Mouse (Mus musculus) CH12.LX (cell line): ENCODE data around the gene Gm17349. TPM values are rescaled to one million over a fixed set of nuclear protein-coding genes. Genes with fewer than 3 reads are reported as not detected.

ENCODE experiments used
- DNase-seq: peaks from one replicate; pipeline ENCODE4 v3.0.0-alpha.2; 2013; ENCODE audit errors: extremely low read depth
- H3K27ac ChIP-seq: 2 replicates; pipeline ENCODE4 v1.5.1; 2012; ENCODE audit warnings: low read depth, mild to moderate bottlenecking, control low read depth, moderate library complexity; ENCODE audit not compliant: insufficient read depth
- H3K27me3 ChIP-seq: replicated peaks from 2 replicates; pipeline ENCODE3; 2012; ENCODE audit warnings: inconsistent platforms
- H3K36me3 ChIP-seq, 2 experiments: replicated peaks in 1 of 2; 2 replicates each; pipeline versions ENCODE3 to v1.6.1; 2012; ENCODE audit warnings: inconsistent platforms in 1 of 2, low read length in 1 of 2, mild to moderate bottlenecking in 1 of 2, mixed read lengths in 1 of 2, moderate library complexity in 1 of 2; ENCODE audit not compliant: control insufficient read depth in 1 of 2, insufficient read depth in 1 of 2
- H3K4me1 ChIP-seq, 2 experiments: 2 replicates each; pipeline ENCODE4 v1.6.1; 2012; ENCODE audit warnings: inconsistent platforms in 1 of 2, moderate library complexity in 1 of 2; ENCODE audit not compliant: insufficient read depth in 2 of 2, control insufficient read depth in 1 of 2
- H3K4me2 ChIP-seq: 2 replicates; pipeline ENCODE4 v1.6.1; 2012; ENCODE audit warnings: low read depth, mild to moderate bottlenecking, control low read depth; ENCODE audit not compliant: poor library complexity, insufficient read depth, severe bottlenecking
- H3K4me3 ChIP-seq, 3 experiments: fragments of 150-350 bp in 1 of 3; sonication (generic) in 1 of 3; replicated peaks in 1 of 3; 2 replicates each; pipeline versions ENCODE3 to v1.5.1; 2011 to 2012; ENCODE audit warnings: low read depth in 2 of 3, low read length in 2 of 3, mild to moderate bottlenecking in 2 of 3, moderate library complexity in 2 of 3, control low read depth in 1 of 3, improper control_type of control experiment in 1 of 3, inconsistent platforms in 1 of 3, mixed read lengths in 1 of 3; ENCODE audit not compliant: poor library complexity in 1 of 3
- H3K79me2 ChIP-seq: replicated peaks from 2 replicates; pipeline ENCODE4 v1.6.1; 2012; ENCODE audit warnings: mild to moderate bottlenecking, moderate library complexity; ENCODE audit not compliant: control insufficient read depth, poor library complexity, insufficient read depth, severe bottlenecking; ENCODE audit errors: extremely low read depth
- H3K9ac ChIP-seq: 2 replicates; pipeline ENCODE4 v1.6.1; 2012; ENCODE audit warnings: low read depth, mild to moderate bottlenecking, control low read depth, moderate library complexity; ENCODE audit not compliant: insufficient read depth
- H3K9me3 ChIP-seq: replicated peaks from 2 replicates; pipeline ENCODE3; 2012; ENCODE audit warnings: low read length, inconsistent platforms, mixed read lengths
- BHLHE40 ChIP-seq: IDR thresholded peaks from 2 replicates; pipeline ENCODE4 v1.6.1; 2011; ENCODE audit warnings: mild to moderate bottlenecking, low read depth, low read length, improper control_type of control experiment
- CHD2 ChIP-seq: IDR thresholded peaks from 2 replicates; pipeline ENCODE4 v1.6.1; 2011; ENCODE audit warnings: low read length, improper control_type of control experiment
- CTCF ChIP-seq, 2 experiments: IDR thresholded peaks in 1 of 2; conservative IDR thresholded peaks in 1 of 2; 2 replicates each; pipeline ENCODE4 v1.5.1; 2011 to 2012; ENCODE audit warnings: low read depth in 2 of 2, low read length in 2 of 2, improper control_type of control experiment in 1 of 2, inconsistent platforms in 1 of 2, mild to moderate bottlenecking in 1 of 2, moderate library complexity in 1 of 2
- HCFC1 ChIP-seq: IDR thresholded peaks from 2 replicates; pipeline ENCODE4 v1.6.1; 2012; ENCODE audit warnings: low read depth, mild to moderate bottlenecking, inconsistent platforms, low read length, improper control_type of control experiment
- JUN ChIP-seq: IDR thresholded peaks from 2 replicates; pipeline ENCODE4 v1.6.1; 2011; ENCODE audit warnings: low read depth, mild to moderate bottlenecking, low read length, improper control_type of control experiment, moderate library complexity; ENCODE audit not compliant: insufficient read depth
- JUND ChIP-seq: conservative IDR thresholded peaks from 2 replicates; pipeline ENCODE4 v1.6.1; 2011; ENCODE audit warnings: low read depth, low read length, improper control_type of control experiment
- MAFK ChIP-seq: IDR thresholded peaks from 2 replicates; pipeline ENCODE4 v1.6.1; 2011; ENCODE audit warnings: low read length, improper control_type of control experiment; ENCODE audit not compliant: insufficient replicate concordance
- MAX ChIP-seq: IDR thresholded peaks from 2 replicates; pipeline ENCODE4 v1.6.1; 2011; ENCODE audit warnings: low read length, improper control_type of control experiment
- MAZ ChIP-seq: IDR thresholded peaks from 2 replicates; pipeline ENCODE4 v1.6.1; 2012; ENCODE audit warnings: low read depth, mild to moderate bottlenecking, inconsistent platforms, low read length, improper control_type of control experiment, moderate library complexity
- MEF2A ChIP-seq: IDR thresholded peaks from 2 replicates; pipeline ENCODE4 v1.6.1; 2014; ENCODE audit warnings: low read depth, mild to moderate bottlenecking, inconsistent platforms, low read length, improper control_type of control experiment, borderline replicate concordance
- NELFE ChIP-seq: IDR thresholded peaks from 2 replicates; pipeline ENCODE4 v1.6.1; 2011; ENCODE audit warnings: low read depth, low read length, improper control_type of control experiment
- NRF1 ChIP-seq: IDR thresholded peaks from 2 replicates; pipeline ENCODE4 v1.6.1; 2014; ENCODE audit warnings: low read depth, mild to moderate bottlenecking, inconsistent platforms, low read length, improper control_type of control experiment, moderate library complexity
- PAX5 ChIP-seq: IDR thresholded peaks from 2 replicates; pipeline ENCODE4 v1.6.1; 2012; ENCODE audit warnings: low read length, inconsistent platforms, mixed read lengths
- POLR2A ChIP-seq: IDR thresholded peaks from 2 replicates; pipeline ENCODE4 v1.6.1; 2011; ENCODE audit warnings: low read depth, mild to moderate bottlenecking, improper control_type of control experiment, low read length
- POLR2AphosphoS2 ChIP-seq: IDR thresholded peaks from 2 replicates; pipeline ENCODE4 v1.6.1; 2011; ENCODE audit warnings: low read depth, low read length, improper control_type of control experiment
- RAD21 ChIP-seq: IDR thresholded peaks from 2 replicates; pipeline ENCODE4 v1.6.1; 2011; ENCODE audit warnings: low read depth, mild to moderate bottlenecking, low read length, improper control_type of control experiment, moderate library complexity
- RCOR1 ChIP-seq: conservative IDR thresholded peaks from 2 replicates; pipeline ENCODE4 v1.6.1; 2012; ENCODE audit warnings: low read depth, mild to moderate bottlenecking, inconsistent platforms, low read length, improper control_type of control experiment
- SMC3 ChIP-seq: IDR thresholded peaks from 2 replicates; pipeline ENCODE4 v1.6.1; 2011; ENCODE audit warnings: low read depth, low read length, improper control_type of control experiment
- UBTF ChIP-seq: IDR thresholded peaks from 2 replicates; pipeline ENCODE4 v1.6.1; 2012; ENCODE audit warnings: low read depth, mild to moderate bottlenecking, inconsistent platforms, low read length, improper control_type of control experiment, moderate library complexity
- USF1 ChIP-seq: IDR thresholded peaks from 2 replicates; pipeline ENCODE4 v1.6.1; 2014; ENCODE audit warnings: low read depth, mild to moderate bottlenecking, inconsistent platforms, low read length, improper control_type of control experiment
- USF2 ChIP-seq: conservative IDR thresholded peaks from 2 replicates; pipeline ENCODE4 v1.6.1; 2011; ENCODE audit warnings: low read depth, low read length, improper control_type of control experiment
- ZC3H11A ChIP-seq: IDR thresholded peaks from 2 replicates; pipeline ENCODE4 v1.6.1; 2012; ENCODE audit warnings: low read depth, mild to moderate bottlenecking, inconsistent platforms, low read length, improper control_type of control experiment
- ZKSCAN1 ChIP-seq: IDR thresholded peaks from 2 replicates; pipeline ENCODE4 v1.6.1; 2012; ENCODE audit warnings: low read depth, inconsistent platforms, low read length, improper control_type of control experiment, borderline replicate concordance
- dilution Hi-C: fragments of 300-500 bp; cut with MboI; formaldehyde crosslinking; loops from 2 replicates; pipeline ENCODE4 v1.14.3; 2020; ENCODE audit warnings: low sequenced_read_pairs; ENCODE audit not compliant: extremely low pct_unique_long_range_greater_than_20kb, extremely low pct_ligation_motif_present
- in situ Hi-C: fragments of 300-500 bp; cut with MboI; formaldehyde crosslinking; loops from 3 replicates; pipeline ENCODE4 v1.14.3; 2019; ENCODE audit warnings: low sequenced_read_pairs, low pct_ligation_motif_present, low pct_unique_long_range_greater_than_20kb, mixed read lengths
- polyA plus RNA-seq: library from polyadenylated mRNA; unstranded; fragments of >175 nt; gene quantifications from 2 replicates; pipeline ENCODE4 v1.2.1, GENCODE M21; 2012; ENCODE audit warnings: low read depth; ENCODE audit not compliant: insufficient read length
- total RNA-seq, 2 experiments: library from RNA; depleted of rRNA; stranded (reverse); fragments of 300-350 nt in 1 of 2; fragments of >200 nt in 1 of 2; gene quantifications; 2 replicates each; pipeline ENCODE4 v1.2.3; 2012 to 2014

Gene Gm17349
- total and polyA plus RNA-seq, 3 experiments, result 2.1 TPM; not detected in 2

DNA sequence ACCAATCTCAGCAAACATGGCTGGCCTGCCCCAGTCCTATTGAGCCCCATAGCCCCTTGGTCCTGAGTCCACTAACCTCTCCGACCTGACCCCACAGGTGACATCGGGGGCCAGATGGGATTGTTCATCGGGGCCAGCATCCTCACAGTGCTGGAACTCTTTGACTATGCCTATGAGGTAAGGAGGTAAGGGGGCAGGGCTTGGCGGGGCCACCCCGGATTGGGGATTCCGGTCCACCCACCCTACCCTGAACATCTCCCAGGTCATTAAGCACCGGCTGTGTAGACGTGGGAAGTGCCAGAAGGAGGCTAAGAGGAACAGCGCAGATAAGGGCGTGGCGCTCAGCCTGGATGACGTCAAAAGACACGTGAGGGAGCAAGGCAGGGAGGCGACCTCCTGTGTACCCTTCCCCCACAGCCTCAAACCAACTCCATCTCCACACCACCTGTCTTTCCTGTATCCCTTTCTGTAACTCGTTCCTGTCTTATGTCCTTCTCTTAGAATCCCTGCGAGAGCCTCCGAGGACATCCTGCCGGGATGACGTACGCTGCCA, 6.7 kb downstream of the Gm17349 start:
- in situ Hi-C loops, result no loop called here
- dilution Hi-C loops, result no loop called here

GRCm38 (mm10) chr15:99697309-99697708, 8.0 kb downstream of the Gm17349 start:
- H3K4me1 ChIP-seq, result peaks cover 13 to 14% of the 10 kb centered on the region in 2 experiments
- no peak overlapping the region for H3K27ac ChIP-seq
- peaks cover 0 to 1% of the 10 kb centered on the region in 2 experiments for H3K36me3 ChIP-seq
- DNase-seq, result no peak
- dilution Hi-C loops, result no loop called here
- in situ Hi-C loops, result no loop called here
- peaks cover 55% of the 10 kb centered on the region for H3K27me3 ChIP-seq
- no peaks in the 10 kb centered on the region for H3K79me2 ChIP-seq
- TF ChIP-seq CTCF (conservative IDR thresholded peaks at IDR 0.05 in 1 of 2, IDR thresholded peaks at IDR 0.05 in 1 of 2; ENCODE audit: low read depth in 2 of 2, low read length in 2 of 2), result no peak
- no peak for TF ChIP-seq JUND
- no peak for TF ChIP-seq USF2
- no peak for TF ChIP-seq MAFK
- no peak for TF ChIP-seq NRF1
- TF ChIP-seq SMC3, result no peak
- TF ChIP-seq MAZ, result no peak
- TF ChIP-seq MAX, result no peak
- no peak for TF ChIP-seq CHD2
- no peak for TF ChIP-seq POLR2AphosphoS2
- no peak for TF ChIP-seq ZC3H11A
- TF ChIP-seq RAD21, result no peak
- no peak for TF ChIP-seq MEF2A
- TF ChIP-seq HCFC1, result no peak
- TF ChIP-seq NELFE, result no peak
- no peak for TF ChIP-seq JUN
- no peak for TF ChIP-seq UBTF
- TF ChIP-seq PAX5, result no peak
- no peak for TF ChIP-seq RCOR1
- TF ChIP-seq USF1, result no peak
- H3K9me3 ChIP-seq, result no peaks in the 10 kb centered on the region
- H3K9ac ChIP-seq, result no peak overlapping the region
- no peak overlapping the region for H3K4me3 ChIP-seq
- H3K4me2 ChIP-seq, result no peak overlapping the region

More for the DNA sequence above, 6.7 kb downstream of the Gm17349 start:
- H3K9ac ChIP-seq, result no peak overlapping the region
- H3K4me1 ChIP-seq, result peaks cover 17 to 26% of the 10 kb centered on the region in 2 experiments
- H3K4me2 ChIP-seq, result no peak overlapping the region
- H3K79me2 ChIP-seq, result no peaks in the 10 kb centered on the region; the same call in 1 of the 2 replicates
- peaks cover 42% of the 10 kb centered on the region for H3K27me3 ChIP-seq
- H3K27ac ChIP-seq, result no peak overlapping the region
- DNase-seq, result no peak
- H3K4me3 ChIP-seq, result no peak overlapping the region
- H3K9me3 ChIP-seq, result no peaks in the 10 kb centered on the region
- peaks cover 0 to 9% of the 10 kb centered on the region in 2 experiments for H3K36me3 ChIP-seq
- TF ChIP-seq POLR2A, result no peak
- peak; percentile 66 for TF ChIP-seq BHLHE40
- no peak for TF ChIP-seq ZKSCAN1
- TF ChIP-seq JUND, result no peak
- TF ChIP-seq, all 38 proteins: peak for 1
